Mouse (Mus musculus): ENCODE measurements around the gene Tjp1. TPM values are rescaled to one million over a fixed set of nuclear protein-coding genes. Genes with fewer than 3 reads are reported as not detected.

The Tjp1 gene
- total and polyA plus RNA-seq, 3 experiments: not detected

DNA sequence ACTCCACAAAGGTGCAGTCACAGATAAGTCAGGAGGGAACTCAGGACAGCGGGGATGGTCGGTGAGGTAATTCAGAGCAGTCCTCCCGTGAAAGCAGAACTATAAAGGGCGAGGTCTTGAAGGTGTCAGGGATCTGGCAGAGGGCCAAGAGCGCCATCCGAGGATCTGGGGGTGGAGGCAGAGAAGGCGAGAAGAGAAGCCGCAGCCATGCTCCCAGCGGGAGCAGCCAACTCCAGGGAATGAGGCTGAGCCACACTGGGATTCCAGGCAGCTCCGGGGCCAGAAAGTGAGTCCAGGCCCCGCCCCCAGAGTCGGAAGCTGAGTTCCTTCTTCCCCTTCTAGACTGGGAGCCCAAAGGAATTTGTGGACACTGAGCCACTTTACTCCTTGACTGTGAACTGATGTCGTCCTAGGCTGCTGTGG, 41.3 kb downstream of the Tjp1 start:
- Histone ChIP-seq H3K79me2 (replicated peaks; ENCODE audit: control insufficient read depth, extremely low read depth, insufficient read depth, poor library complexity, severe bottlenecking) (no peaks in the 10 kb centered on the region), H3K4me2 (ENCODE audit: insufficient read depth, low read depth, poor library complexity, severe bottlenecking) (no peak overlapping the region), H3K9ac (ENCODE audit: insufficient read depth, low read depth) (no peak overlapping the region), H3K4me1 (ENCODE audit: control insufficient read depth in 1 of 2, insufficient read depth in 2 of 2) (peaks cover 0 to 8% of the 10 kb centered on the region in 2 experiments; a peak in 1 of 4 replicates), H3K36me3 (replicated peaks in 1 of 2; ENCODE audit: control insufficient read depth in 1 of 2, insufficient read depth in 1 of 2, low read length in 1 of 2) (no peaks in the 10 kb centered on the region), H3K4me3 (replicated peaks in 1 of 3; ENCODE audit: low read depth in 2 of 3, low read length in 2 of 3, poor library complexity in 1 of 3) (no peak overlapping the region), H3K9me3 (replicated peaks; ENCODE audit: low read length) (no peaks in the 10 kb centered on the region), H3K27me3 (replicated peaks) (no peaks in the 10 kb centered on the region), H3K27ac (ENCODE audit: insufficient read depth, low read depth) (no peak overlapping the region)
- no peak for DNase-seq (ENCODE audit: extremely low read depth)
- in situ Hi-C loops (cut with MboI; ENCODE audit: low pct_ligation_motif_present, low pct_unique_long_range_greater_than_20kb, low sequenced_read_pairs): loop anchor here (25.0 kb wide), 1 partner anchor 149 kb away; no protein-coding TSS in a partner anchor
- no peak for TF ChIP-seq KAT2A (IDR thresholded peaks at IDR 0.05; ENCODE audit: insufficient replicate concordance, low read length)
- TF ChIP-seq TBP (conservative IDR thresholded peaks at IDR 0.05; ENCODE audit: low read depth, low read length): no peak
- TF ChIP-seq MAX (IDR thresholded peaks at IDR 0.05; ENCODE audit: low read length): no peak
- TF ChIP-seq PAX5 (IDR thresholded peaks at IDR 0.05; ENCODE audit: low read length): no peak
- TF ChIP-seq MAFK (IDR thresholded peaks at IDR 0.05; ENCODE audit: insufficient replicate concordance, low read length): no peak
- TF ChIP-seq CTCF (conservative IDR thresholded peaks at IDR 0.05 in 1 of 2, IDR thresholded peaks at IDR 0.05 in 1 of 2; ENCODE audit: low read depth in 2 of 2, low read length in 2 of 2): no peak
- no peak for TF ChIP-seq ZKSCAN1 (IDR thresholded peaks at IDR 0.05; ENCODE audit: borderline replicate concordance, low read depth, low read length)
- TF ChIP-seq ETS1 (conservative IDR thresholded peaks at IDR 0.05; ENCODE audit: low read depth, low read length): no peak
- TF ChIP-seq RCOR1 (conservative IDR thresholded peaks at IDR 0.05; ENCODE audit: low read depth, low read length): no peak
- no peak for TF ChIP-seq TCF12 (IDR thresholded peaks at IDR 0.05; ENCODE audit: low read depth, low read length)
- TF ChIP-seq CHD1 (IDR thresholded peaks at IDR 0.05; ENCODE audit: low read depth, low read length): no peak
- TF ChIP-seq RAD21 (IDR thresholded peaks at IDR 0.05; ENCODE audit: low read depth, low read length): no peak
- no peak for TF ChIP-seq CHD2 (IDR thresholded peaks at IDR 0.05; ENCODE audit: low read length)
- TF ChIP-seq POLR2AphosphoS2 (IDR thresholded peaks at IDR 0.05; ENCODE audit: low read depth, low read length): no peak
- TF ChIP-seq ZNF384 (IDR thresholded peaks at IDR 0.05; ENCODE audit: low read depth, low read length): no peak
- no peak for TF ChIP-seq MAZ (IDR thresholded peaks at IDR 0.05; ENCODE audit: low read depth, low read length)
- no peak for TF ChIP-seq ZC3H11A (IDR thresholded peaks at IDR 0.05; ENCODE audit: low read depth, low read length)
- dilution Hi-C loops (cut with MboI; ENCODE audit: extremely low pct_ligation_motif_present, extremely low pct_unique_long_range_greater_than_20kb, low sequenced_read_pairs): no loop called here

DNA sequence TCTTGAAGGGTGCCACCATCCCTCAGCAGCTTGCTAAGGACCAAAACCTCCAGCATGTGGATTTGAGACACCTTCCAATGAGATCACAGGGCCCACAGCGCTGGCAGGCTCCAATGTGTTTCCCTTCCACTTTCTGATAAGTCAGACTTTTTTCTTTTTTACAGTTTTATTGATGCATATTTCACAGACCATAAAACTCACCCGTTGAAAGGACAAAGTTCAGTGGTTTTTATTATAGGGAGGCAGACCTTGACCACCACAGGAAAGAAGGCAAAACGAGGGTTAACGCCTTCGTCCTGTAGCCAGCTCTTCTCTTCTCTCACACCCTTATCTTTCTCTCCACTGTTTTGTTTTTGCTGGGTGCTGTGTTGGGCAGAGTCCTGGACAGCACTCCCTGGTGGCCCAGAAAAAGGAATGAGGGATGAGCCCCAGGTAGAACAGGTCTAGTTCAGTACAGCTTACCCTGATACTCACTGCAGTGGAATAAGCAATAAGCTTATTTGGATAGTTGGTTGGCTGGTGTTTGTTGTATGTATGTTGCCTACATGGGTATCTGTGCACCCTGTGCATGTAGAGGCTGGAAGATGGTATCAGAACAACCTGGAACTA, 43.3 kb downstream of the Tjp1 start:
- in situ Hi-C loops (cut with MboI; ENCODE audit: low pct_ligation_motif_present, low pct_unique_long_range_greater_than_20kb, low sequenced_read_pairs) (loop anchor here (25.0 kb wide), 1 partner anchor 147 kb away; no protein-coding TSS in a partner anchor), dilution Hi-C loops (cut with MboI; ENCODE audit: extremely low pct_ligation_motif_present, extremely low pct_unique_long_range_greater_than_20kb, low sequenced_read_pairs) (no loop called here)
- no peak overlapping the region for H3K4me2 ChIP-seq (ENCODE audit: insufficient read depth, low read depth, poor library complexity, severe bottlenecking)
- no peaks in the 10 kb centered on the region for H3K27me3 ChIP-seq (replicated peaks)
- H3K36me3 ChIP-seq (replicated peaks in 1 of 2; ENCODE audit: control insufficient read depth in 1 of 2, insufficient read depth in 1 of 2, low read length in 1 of 2): no peaks in the 10 kb centered on the region
- H3K79me2 ChIP-seq (replicated peaks; ENCODE audit: control insufficient read depth, extremely low read depth, insufficient read depth, poor library complexity, severe bottlenecking): no peaks in the 10 kb centered on the region
- peaks cover 0 to 8% of the 10 kb centered on the region in 2 experiments; a peak in 1 of 4 replicates for H3K4me1 ChIP-seq (ENCODE audit: control insufficient read depth in 1 of 2, insufficient read depth in 2 of 2)
- no peak overlapping the region for H3K27ac ChIP-seq (ENCODE audit: insufficient read depth, low read depth)
- no peak for DNase-seq (ENCODE audit: extremely low read depth)
- TF ChIP-seq BHLHE40 (IDR thresholded peaks at IDR 0.05; ENCODE audit: low read depth, low read length): no peak
- TF ChIP-seq RCOR1 (conservative IDR thresholded peaks at IDR 0.05; ENCODE audit: low read depth, low read length): no peak
- TF ChIP-seq PAX5 (IDR thresholded peaks at IDR 0.05; ENCODE audit: low read length): no peak
- TF ChIP-seq GABPA (IDR thresholded peaks at IDR 0.05; ENCODE audit: insufficient replicate concordance, low read depth, low read length): no peak
- TF ChIP-seq ZNF384 (IDR thresholded peaks at IDR 0.05; ENCODE audit: low read depth, low read length): no peak
- TF ChIP-seq EP300 (IDR thresholded peaks at IDR 0.05; ENCODE audit: low read length): no peak
- no peak overlapping the region for H3K4me3 ChIP-seq (replicated peaks in 1 of 3; ENCODE audit: low read depth in 2 of 3, low read length in 2 of 3, poor library complexity in 1 of 3)
- H3K9me3 ChIP-seq (replicated peaks; ENCODE audit: low read length): no peaks in the 10 kb centered on the region
- H3K9ac ChIP-seq (ENCODE audit: insufficient read depth, low read depth): no peak overlapping the region
